Mouse (Mus musculus): Measurements from ENCODE around the gene Olfr1368. TPM values are rescaled to one million over a fixed set of nuclear protein-coding genes. Genes with fewer than 3 reads are reported as not detected.

The Olfr1368 gene
- polyA plus RNA-seq (2014; fragmentation: Nextera tagmentation; extraction: Ambion mirVana) = not detected in 2 replicates

DNA sequence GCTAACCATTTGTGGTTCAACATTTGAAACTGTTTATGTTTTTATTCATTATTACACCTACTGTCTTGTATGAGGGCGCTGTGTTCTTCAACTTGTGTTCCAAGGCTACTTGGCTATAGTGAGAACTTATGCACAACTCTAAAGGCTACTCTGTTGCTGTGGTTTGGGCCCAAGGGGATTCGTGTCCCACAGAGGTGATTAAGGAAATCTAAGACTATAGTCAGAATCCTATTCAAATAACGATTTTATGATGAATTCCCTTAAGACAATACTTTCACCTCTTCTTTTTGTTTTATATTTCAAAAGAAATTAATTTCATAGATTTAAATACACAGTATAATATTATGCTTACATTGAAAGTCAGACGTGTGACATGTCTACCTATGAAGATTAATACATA, at the start of gene Olfr1368:
Gene Olfr1368 (minus strand): TSS at position 101 of the 400 bp plus-strand sequence.
- no peak within 1 kb of the TSS for H3K4me3 ChIP-seq (ENCODE audit: low read depth, low read length)
- no peaks in the 10 kb centered on the region for H3K36me3 ChIP-seq (ENCODE audit: control insufficient read depth, insufficient read depth, low read length)
- WGBS = 72% methylated on average over 4 of the region's 4 CpGs
- H3K9me3 ChIP-seq (ENCODE audit: control insufficient read depth, low read depth, low read length) = no peaks in the 10 kb centered on the region
- H3K4me1 ChIP-seq (ENCODE audit: control insufficient read depth, insufficient read depth, low read length) = no peaks in the 10 kb centered on the region
- H3K27ac ChIP-seq (ENCODE audit: low read length) = no peak within 1 kb of the TSS
- no peak for ATAC-seq (ENCODE audit: insufficient number of reproducible peaks, insufficient read depth, low FRiP score, low read depth)
- H3K4me2 ChIP-seq (replicated peaks; ENCODE audit: low read depth, low read length) = no peak within 1 kb of the TSS
- no peaks in the 10 kb centered on the region for H3K27me3 ChIP-seq (ENCODE audit: control insufficient read depth, insufficient read depth, low read length)
- H3K9ac ChIP-seq (replicated peaks; ENCODE audit: low read depth, low read length) = no peak within 1 kb of the TSS

DNA sequence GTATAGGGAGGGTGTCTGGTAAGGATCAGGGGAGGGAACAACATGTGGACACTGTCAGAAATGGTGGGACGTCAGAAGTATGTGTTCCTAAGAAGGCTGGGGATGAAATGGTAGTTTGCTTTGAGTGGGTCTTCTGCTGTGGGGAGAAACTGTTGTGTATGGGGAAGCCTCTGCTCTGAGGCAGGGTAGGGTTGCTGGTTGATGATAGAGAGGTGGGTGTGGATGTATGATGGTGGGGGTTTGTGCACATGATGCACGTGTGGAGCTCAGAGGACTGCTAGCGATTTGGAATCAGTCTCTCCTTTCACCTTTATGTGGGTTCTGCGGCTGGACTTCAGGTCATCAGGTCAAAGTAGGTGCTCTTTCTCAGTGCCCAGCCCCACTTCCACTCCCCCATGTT, 39.9 kb upstream of the Olfr1368 start:
- Histone ChIP-seq H3K4me2 (replicated peaks; ENCODE audit: low read depth, low read length) (no peak overlapping the region), H3K36me3 (ENCODE audit: control insufficient read depth, insufficient read depth, low read length) (peaks cover 81% of the 10 kb centered on the region), H3K27ac (ENCODE audit: low read length) (no peak overlapping the region), H3K4me1 (ENCODE audit: control insufficient read depth, insufficient read depth, low read length) (peaks cover 14% of the 10 kb centered on the region), H3K9me3 (ENCODE audit: control insufficient read depth, low read depth, low read length) (no peaks in the 10 kb centered on the region), H3K9ac (replicated peaks; ENCODE audit: low read depth, low read length) (no peak overlapping the region), H3K27me3 (ENCODE audit: control insufficient read depth, insufficient read depth, low read length) (no peaks in the 10 kb centered on the region), H3K4me3 (ENCODE audit: low read depth, low read length) (no peak overlapping the region)
- 76% methylated on average over 4 of the region's 4 CpGs for whole genome bisulfite sequencing
- ATAC-seq (ENCODE audit: insufficient number of reproducible peaks, insufficient read depth, low FRiP score, low read depth) = no peak

DNA sequence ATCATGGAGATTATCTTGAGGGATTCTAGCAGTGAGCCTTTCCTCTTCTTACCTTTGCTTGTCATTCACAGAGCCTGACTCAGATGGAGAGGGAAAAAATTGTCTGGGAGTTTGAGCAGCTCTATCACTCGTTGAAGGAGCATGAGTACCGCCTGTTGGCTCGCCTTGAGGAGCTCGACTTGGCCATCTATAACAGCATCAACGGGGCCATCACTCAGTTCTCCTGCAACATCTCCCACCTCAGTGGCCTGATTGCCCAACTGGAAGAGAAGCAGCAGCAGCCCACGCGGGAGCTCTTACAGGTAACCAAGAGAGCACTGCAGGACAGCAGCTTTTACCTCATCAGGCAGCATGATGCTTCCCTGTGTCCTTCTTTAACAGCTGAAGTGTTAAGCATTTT, 38.0 kb upstream of the Olfr1368 start:
- Histone ChIP-seq H3K4me3 (ENCODE audit: low read depth, low read length) (no peak overlapping the region), H3K4me1 (ENCODE audit: control insufficient read depth, insufficient read depth, low read length) (peaks cover 19% of the 10 kb centered on the region), H3K9me3 (ENCODE audit: control insufficient read depth, low read depth, low read length) (no peaks in the 10 kb centered on the region), H3K27me3 (ENCODE audit: control insufficient read depth, insufficient read depth, low read length) (no peaks in the 10 kb centered on the region), H3K36me3 (ENCODE audit: control insufficient read depth, insufficient read depth, low read length) (peaks cover 64% of the 10 kb centered on the region), H3K9ac (replicated peaks; ENCODE audit: low read depth, low read length) (no peak overlapping the region), H3K4me2 (replicated peaks; ENCODE audit: low read depth, low read length) (no peak overlapping the region), H3K27ac (ENCODE audit: low read length) (no peak overlapping the region)
- WGBS = 86% methylated on average over 7 of the region's 7 CpGs
- ATAC-seq (ENCODE audit: insufficient number of reproducible peaks, insufficient read depth, low FRiP score, low read depth) = no peak

DNA sequence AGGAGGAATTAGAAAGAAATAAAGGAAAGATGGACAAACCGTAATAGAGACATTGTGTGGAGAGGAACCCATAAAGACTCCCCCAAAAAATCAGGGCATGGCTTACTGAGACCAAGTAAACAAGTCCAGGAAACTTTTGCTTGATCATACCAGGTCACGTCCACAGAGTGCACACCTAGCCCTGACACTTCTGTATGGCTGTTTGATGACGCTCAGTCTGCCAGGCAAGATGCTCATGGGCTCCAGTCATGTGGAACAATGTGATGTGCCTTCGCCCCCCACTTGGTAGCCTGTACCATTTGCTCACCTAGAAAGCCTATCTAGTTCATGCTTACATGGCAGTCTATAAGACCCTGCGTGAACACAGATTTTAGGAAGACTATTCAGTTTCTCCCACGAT, 37.4 kb upstream of the Olfr1368 start:
- H3K4me3 ChIP-seq (ENCODE audit: low read depth, low read length) = no peak overlapping the region
- ATAC-seq (ENCODE audit: insufficient number of reproducible peaks, insufficient read depth, low FRiP score, low read depth) = no peak
- no peaks in the 10 kb centered on the region for H3K9me3 ChIP-seq (ENCODE audit: control insufficient read depth, low read depth, low read length)
- H3K27ac ChIP-seq (ENCODE audit: low read length) = no peak overlapping the region
- no peak overlapping the region for H3K9ac ChIP-seq (replicated peaks; ENCODE audit: low read depth, low read length)
- 93% methylated on average over 6 of the region's 6 CpGs for WGBS
- H3K27me3 ChIP-seq (ENCODE audit: control insufficient read depth, insufficient read depth, low read length) = no peaks in the 10 kb centered on the region
- H3K4me1 ChIP-seq (ENCODE audit: control insufficient read depth, insufficient read depth, low read length) = peaks cover 19% of the 10 kb centered on the region
- H3K36me3 ChIP-seq (ENCODE audit: control insufficient read depth, insufficient read depth, low read length) = peaks cover 58% of the 10 kb centered on the region
- H3K4me2 ChIP-seq (replicated peaks; ENCODE audit: low read depth, low read length) = no peak overlapping the region

- peak overlapping the region; percentile 100 for H3K4me3 ChIP-seq (ENCODE audit: low read depth, low read length)
- no peak for ATAC-seq (ENCODE audit: insufficient number of reproducible peaks, insufficient read depth, low FRiP score, low read depth)
- H3K9ac ChIP-seq (replicated peaks; ENCODE audit: low read depth, low read length) = no peak overlapping the region
- WGBS = 54% methylated on average over 7 of the region's 7 CpGs
- H3K4me2 ChIP-seq (replicated peaks; ENCODE audit: low read depth, low read length) = peak overlapping the region; percentile 56
- H3K36me3 ChIP-seq (ENCODE audit: control insufficient read depth, insufficient read depth, low read length) = peaks cover 48% of the 10 kb centered on the region
- H3K4me1 ChIP-seq (ENCODE audit: control insufficient read depth, insufficient read depth, low read length) = peaks cover 19% of the 10 kb centered on the region
- no peaks in the 10 kb centered on the region for H3K9me3 ChIP-seq (ENCODE audit: control insufficient read depth, low read depth, low read length)
- no peak overlapping the region for H3K27ac ChIP-seq (ENCODE audit: low read length)
- no peaks in the 10 kb centered on the region for H3K27me3 ChIP-seq (ENCODE audit: control insufficient read depth, insufficient read depth, low read length)
Observed at GRCm38 (mm10) chr13:21181996-21182395, 36.3 kb upstream of the Olfr1368 start.

DNA sequence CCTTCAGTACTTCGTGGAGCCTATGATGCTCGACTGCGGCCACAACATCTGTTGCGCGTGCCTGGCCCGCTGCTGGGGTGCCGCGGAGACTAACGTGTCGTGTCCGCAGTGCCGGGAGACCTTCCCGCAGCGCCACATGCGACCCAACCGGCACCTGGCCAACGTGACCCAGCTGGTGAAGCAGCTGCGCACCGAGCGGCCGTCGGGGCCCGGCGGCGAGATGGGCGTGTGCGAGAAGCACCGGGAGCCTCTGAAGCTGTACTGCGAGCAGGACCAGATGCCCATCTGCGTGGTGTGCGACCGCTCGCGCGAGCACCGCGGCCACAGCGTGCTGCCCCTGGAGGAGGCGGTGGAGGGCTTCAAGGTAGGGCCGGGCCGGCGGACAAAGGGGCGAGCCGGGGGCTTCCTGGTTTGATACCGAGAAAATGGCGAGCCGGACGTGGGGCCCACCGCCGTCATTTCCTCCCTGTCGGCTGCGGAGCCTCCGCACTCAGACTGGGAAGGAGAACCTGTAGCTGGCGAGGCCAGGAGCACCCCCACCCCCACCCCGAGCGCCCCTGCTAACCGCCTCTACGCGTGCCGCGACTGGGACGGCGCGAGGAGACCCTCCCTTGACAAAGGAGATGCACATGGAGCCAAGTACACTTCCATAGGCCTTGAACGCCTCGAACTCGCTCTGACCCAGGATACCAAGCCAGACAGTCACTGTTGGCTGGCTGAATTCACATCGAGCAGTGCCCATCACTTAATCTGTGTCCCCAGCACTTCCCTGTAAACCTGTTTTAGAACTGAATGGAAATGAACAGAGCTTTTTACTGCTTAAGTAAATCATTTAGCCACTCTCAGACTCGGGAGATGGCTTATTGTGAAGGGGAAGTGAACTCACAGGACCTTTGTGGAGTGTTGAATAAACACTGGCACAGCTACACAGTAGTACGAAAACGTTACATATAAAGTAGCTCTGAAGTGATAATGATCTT, 35.2 kb upstream of the Olfr1368 start:
- WGBS = under 1% methylated on average over 69 of the region's 71 CpGs
- Histone ChIP-seq H3K9me3 (ENCODE audit: control insufficient read depth, low read depth, low read length) (no peaks in the 10 kb centered on the region), H3K4me2 (replicated peaks; ENCODE audit: low read depth, low read length) (peak overlapping the region; percentile 56), H3K4me1 (ENCODE audit: control insufficient read depth, insufficient read depth, low read length) (peaks cover 19% of the 10 kb centered on the region), H3K9ac (replicated peaks; ENCODE audit: low read depth, low read length) (peak overlapping the region; percentile 95), H3K36me3 (ENCODE audit: control insufficient read depth, insufficient read depth, low read length) (peaks cover 37% of the 10 kb centered on the region), H3K27me3 (ENCODE audit: control insufficient read depth, insufficient read depth, low read length) (no peaks in the 10 kb centered on the region), H3K4me3 (ENCODE audit: low read depth, low read length) (peak overlapping the region; percentile 100), H3K27ac (ENCODE audit: low read length) (peak overlapping the region; percentile 95)
- peak; percentile 50 for ATAC-seq (ENCODE audit: insufficient number of reproducible peaks, insufficient read depth, low FRiP score, low read depth)

DNA sequence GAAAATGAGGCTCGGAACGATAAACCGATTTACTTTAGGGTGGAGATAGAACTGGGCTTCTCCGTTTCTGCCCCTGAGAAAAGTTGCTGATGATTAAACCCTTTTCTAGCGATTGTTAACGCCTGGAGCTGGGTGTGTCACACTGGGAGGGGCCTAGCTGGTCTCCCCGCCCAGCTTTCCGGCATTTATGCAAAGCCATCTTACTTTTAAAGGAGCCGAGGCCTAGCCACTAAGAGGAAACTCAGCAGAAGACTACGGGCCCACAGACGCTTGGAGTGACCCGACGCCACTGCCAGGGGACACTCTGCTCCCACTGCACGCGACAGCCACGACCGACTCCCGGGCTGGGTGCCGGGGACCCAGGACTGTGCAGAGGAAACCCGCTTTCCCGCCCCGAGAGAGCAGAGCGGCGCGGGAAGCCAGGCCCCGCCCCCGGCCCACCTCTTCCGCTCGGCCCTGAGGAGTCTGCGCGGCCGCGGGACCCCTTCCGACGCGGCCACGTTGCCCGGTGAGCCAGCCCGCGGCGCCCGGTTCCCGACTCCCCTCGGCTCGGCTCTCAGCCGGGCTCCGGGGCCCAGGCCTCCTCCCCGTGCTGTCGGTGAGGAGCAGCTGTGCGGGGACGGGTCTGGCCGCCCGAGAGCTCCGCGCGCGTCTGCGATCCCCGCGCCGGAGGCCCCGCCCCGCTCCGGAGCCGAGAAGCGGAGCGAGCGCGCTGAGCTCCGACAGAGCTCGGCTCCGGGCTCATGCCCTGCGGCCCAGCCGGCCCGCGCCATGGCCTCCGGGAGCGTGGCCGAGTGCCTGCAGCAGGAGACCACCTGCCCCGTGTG, 34.3 kb upstream of the Olfr1368 start:
- Histone ChIP-seq H3K27me3 (ENCODE audit: control insufficient read depth, insufficient read depth, low read length) (no peaks in the 10 kb centered on the region), H3K4me2 (replicated peaks; ENCODE audit: low read depth, low read length) (peak overlapping the region; percentile 83), H3K4me3 (ENCODE audit: low read depth, low read length) (peak overlapping the region; percentile 100), H3K9me3 (ENCODE audit: control insufficient read depth, low read depth, low read length) (no peaks in the 10 kb centered on the region), H3K27ac (ENCODE audit: low read length) (peak overlapping the region; percentile 95), H3K9ac (replicated peaks; ENCODE audit: low read depth, low read length) (peak overlapping the region; percentile 95), H3K4me1 (ENCODE audit: control insufficient read depth, insufficient read depth, low read length) (peaks cover 15% of the 10 kb centered on the region), H3K36me3 (ENCODE audit: control insufficient read depth, insufficient read depth, low read length) (peaks cover 30% of the 10 kb centered on the region)
- peak; percentile 94 for ATAC-seq (ENCODE audit: insufficient number of reproducible peaks, insufficient read depth, low FRiP score, low read depth)
- WGBS = under 1% methylated on average over 80 of the region's 80 CpGs

DNA sequence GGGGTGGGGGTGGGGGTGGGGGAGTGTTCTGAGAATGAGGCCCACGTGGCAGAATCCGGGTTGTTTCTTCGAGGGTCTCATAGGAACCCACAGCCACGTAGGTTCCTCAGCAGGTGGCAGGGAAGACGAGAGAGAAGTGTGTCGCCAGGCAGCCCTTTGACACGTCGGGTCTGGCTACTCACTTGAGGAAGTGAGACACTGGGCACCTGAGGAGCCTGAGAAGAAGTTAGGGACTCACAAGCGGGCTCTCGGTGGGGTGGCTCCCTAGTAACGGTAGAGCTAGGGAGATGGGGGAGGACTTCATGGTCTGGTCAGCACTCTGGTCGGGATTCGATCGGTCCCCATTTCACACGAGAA, 33.7 kb upstream of the Olfr1368 start, which contains the start of gene Trim27:
Gene Trim27 (plus strand): TSS at position 79 of the 357 bp plus-strand sequence.
- ATAC-seq (ENCODE audit: insufficient number of reproducible peaks, insufficient read depth, low FRiP score, low read depth) = peak; percentile 47; the same call in 1 of the 2 replicates
- H3K27me3 ChIP-seq (ENCODE audit: control insufficient read depth, insufficient read depth, low read length) = no peaks in the 10 kb centered on the region
- no peaks in the 10 kb centered on the region for H3K9me3 ChIP-seq (ENCODE audit: control insufficient read depth, low read depth, low read length)
- H3K36me3 ChIP-seq (ENCODE audit: control insufficient read depth, insufficient read depth, low read length) = peaks cover 24% of the 10 kb centered on the region
- peak within 1 kb of the TSS; percentile 100 for H3K4me3 ChIP-seq (ENCODE audit: low read depth, low read length)
- peak within 1 kb of the TSS; percentile 95 for H3K27ac ChIP-seq (ENCODE audit: low read length)
- H3K4me1 ChIP-seq (ENCODE audit: control insufficient read depth, insufficient read depth, low read length) = peaks cover 15% of the 10 kb centered on the region
- H3K9ac ChIP-seq (replicated peaks; ENCODE audit: low read depth, low read length) = peak within 1 kb of the TSS; percentile 95
- under 1% methylated on average over 15 of the region's 15 CpGs for WGBS
- H3K4me2 ChIP-seq (replicated peaks; ENCODE audit: low read depth, low read length) = peak within 1 kb of the TSS; percentile 83

Data from stomach, embryonic 14.5 days (tissue).